Mouse (Mus musculus) liver, postnatal 0 days (tissue): ENCODE data around the gene Rab11fip3. TPM values are rescaled to one million over a fixed set of nuclear protein-coding genes. Genes with fewer than 3 reads are reported as not detected.
"Not testable (repeated sequence)": the region's sequence is repeated elsewhere in the genome, so short reads cannot be mapped to it uniquely, and the experiment has no call there.

Experiments
- ATAC-seq: fragments of 200-750 bp; cut with Nextera tagmentation; 2 replicates; pipeline ENCODE4 v1.8.0; 2017; ENCODE audit warnings: mild to moderate bottlenecking, moderate library complexity
- DNase-seq: peaks from one replicate; pipeline ENCODE4 v3.0.0-alpha.2; 2016
- H3K27ac ChIP-seq: fragments of 300-500 bp; sonication (generic); 2 replicates; pipeline ENCODE4 v1.5.1; 2014; ENCODE audit warnings: antibody characterized with exemption, moderate library complexity, mild to moderate bottlenecking, low read depth
- H3K27me3 ChIP-seq: fragments of 300-500 bp; sonication (generic); 2 replicates; pipeline ENCODE4 v1.6.1; 2014; ENCODE audit warnings: low read length, control low read depth, mixed read lengths; ENCODE audit not compliant: insufficient read depth
- H3K36me3 ChIP-seq: fragments of 300-500 bp; sonication (generic); replicated peaks from 2 replicates; pipeline ENCODE4 v1.6.1; 2014; ENCODE audit warnings: mild to moderate bottlenecking, control low read depth, low read length, moderate library complexity, mixed read lengths; ENCODE audit not compliant: insufficient read depth
- H3K4me1 ChIP-seq: fragments of 300-500 bp; sonication (generic); 2 replicates; pipeline ENCODE4 v1.6.1; 2014; ENCODE audit warnings: antibody characterized with exemption, mild to moderate bottlenecking, control low read depth; ENCODE audit not compliant: insufficient read depth
- H3K4me2 ChIP-seq: fragments of 300-500 bp; sonication (generic); 2 replicates; pipeline ENCODE4 v1.6.1; 2014; ENCODE audit warnings: low read depth, mild to moderate bottlenecking, low read length, moderate library complexity, mixed read lengths
- H3K4me3 ChIP-seq: fragments of 300-500 bp; sonication (generic); 2 replicates; pipeline ENCODE4 v1.5.1; 2014; ENCODE audit warnings: low read depth, low read length
- H3K9ac ChIP-seq: fragments of 300-500 bp; sonication (generic); replicated peaks from 2 replicates; pipeline ENCODE4 v1.6.1; 2014; ENCODE audit warnings: mild to moderate bottlenecking, moderate library complexity
- H3K9me3 ChIP-seq: fragments of 300-500 bp; sonication (generic); 2 replicates; pipeline ENCODE4 v1.6.1; 2016; ENCODE audit warnings: mild to moderate bottlenecking, control low read depth, low read length, mixed read lengths
- CTCF ChIP-seq: sonication (generic); IDR thresholded peaks from 2 replicates; pipeline ENCODE4 v1.5.1; 2016; ENCODE audit warnings: antibody characterized with exemption, low read depth
- EP300 ChIP-seq: IDR thresholded peaks from 2 replicates; pipeline ENCODE4 v1.6.1; 2016; ENCODE audit warnings: antibody characterized with exemption, low read depth, mild to moderate bottlenecking
- WGBS: fragments of 180-500 bp; shearing (Covaris S2); extraction: QIAGEN DNeasy Blood & Tissue Kit; methylation state at CpG from one replicate; pipeline ENCODE4 v1.1.7; 2014; ENCODE audit not compliant: insufficient replicate concordance; 5-methylcytosine and 5-hydroxymethylcytosine counted together
- polyA plus RNA-seq: library from polyadenylated mRNA; unstranded; fragments of >200 nt; fragmentation: Nextera tagmentation; extraction: Ambion mirVana; gene quantifications from 2 replicates; pipeline ENCODE4 v1.2.1, GENCODE M21; 2015

Gene Rab11fip3
- polyA plus RNA-seq, 1 experiment from 2014 or later = 1.7 TPM

- Histone ChIP-seq H3K27me3 (peaks cover 1% of the 10 kb centered on the region), H3K9ac (no peak overlapping the region), H3K4me2 (no peak overlapping the region), H3K27ac (no peak overlapping the region), H3K9me3 (no peaks in the 10 kb centered on the region), H3K36me3 (no peaks in the 10 kb centered on the region), H3K4me1 (no peaks in the 10 kb centered on the region), H3K4me3 (no peak overlapping the region)
- DNase-seq (no peak), ATAC-seq (no peak)
- no peak for TF ChIP-seq EP300
- TF ChIP-seq CTCF = no peak
- WGBS = 31% methylated on average over 4 of the region's 4 CpGs
These were observed 36.3 kb upstream of the Rab11fip3 start for GRCm38 (mm10) chr17:26105619-26106018.

GRCm38 (mm10) chr17:26101478-26101877 is 32.1 kb upstream of the Rab11fip3 start:
- Histone ChIP-seq H3K9me3 (no peaks in the 10 kb centered on the region), H3K27me3 (no peaks in the 10 kb centered on the region), H3K27ac (no peak overlapping the region), H3K4me1 (no peaks in the 10 kb centered on the region), H3K4me2 (no peak overlapping the region), H3K9ac (no peak overlapping the region), H3K36me3 (no peaks in the 10 kb centered on the region), H3K4me3 (no peak overlapping the region)
- WGBS = 63% methylated on average over 3 of the region's 4 CpGs
- ATAC-seq = peak; percentile 40
- TF ChIP-seq EP300 = no peak
- no peak for TF ChIP-seq CTCF
- no peak for DNase-seq

GRCm38 (mm10) chr17:26100166-26100565 is 30.8 kb upstream of the Rab11fip3 start:
- H3K36me3 ChIP-seq = no peaks in the 10 kb centered on the region
- H3K9ac ChIP-seq = no peak overlapping the region
- H3K27ac ChIP-seq = no peak overlapping the region
- TF ChIP-seq EP300 = no peak
- TF ChIP-seq CTCF = no peak
- H3K9me3 ChIP-seq = no peaks in the 10 kb centered on the region
- DNase-seq (no peak), ATAC-seq (no peak)
- H3K4me2 ChIP-seq = no peak overlapping the region
- no peak overlapping the region for H3K4me3 ChIP-seq
- 49% methylated on average over 2 of the region's 2 CpGs for WGBS
- no peaks in the 10 kb centered on the region for H3K27me3 ChIP-seq
- peaks cover 5% of the 10 kb centered on the region for H3K4me1 ChIP-seq

- ATAC-seq, H3K4me2 ChIP-seq, H3K9ac ChIP-seq, H3K36me3 ChIP-seq, DNase-seq, H3K9me3 ChIP-seq, H3K27ac ChIP-seq, H3K27me3 ChIP-seq, H3K4me3 ChIP-seq: not testable (repeated sequence)
- peaks cover 12% of the 10 kb centered on the region for H3K4me1 ChIP-seq
- peak; percentile 46 for TF ChIP-seq CTCF
- WGBS = 58% methylated on average over 3 of the region's 3 CpGs
These were observed 30.0 kb upstream of the Rab11fip3 start for GRCm38 (mm10) chr17:26099316-26099715.

GRCm38 (mm10) chr17:26098461-26098860 is 29.1 kb upstream of the Rab11fip3 start:
- no peak for TF ChIP-seq EP300
- TF ChIP-seq CTCF = no peak
- no peak for DNase-seq
- WGBS = 80% methylated on average over 7 of the region's 7 CpGs
- no peaks in the 10 kb centered on the region for H3K27me3 ChIP-seq
- no peak overlapping the region for H3K4me2 ChIP-seq
- H3K4me1 ChIP-seq = peaks cover 12% of the 10 kb centered on the region
- no peak overlapping the region for H3K9ac ChIP-seq
- no peak overlapping the region for H3K27ac ChIP-seq
- no peaks in the 10 kb centered on the region for H3K36me3 ChIP-seq
- no peaks in the 10 kb centered on the region for H3K9me3 ChIP-seq
- no peak overlapping the region for H3K4me3 ChIP-seq
- ATAC-seq = no peak

- no peak within 1 kb of the TSS for H3K27ac ChIP-seq
- peak; percentile 70 for DNase-seq
- peaks cover 12% of the 10 kb centered on the region for H3K4me1 ChIP-seq
- TF ChIP-seq EP300 (no peak), CTCF (no peak)
- H3K4me3 ChIP-seq = peak within 1 kb of the TSS; percentile 50
- H3K4me2 ChIP-seq = peak within 1 kb of the TSS; percentile 85
- no peaks in the 10 kb centered on the region for H3K9me3 ChIP-seq
- no peaks in the 10 kb centered on the region for H3K27me3 ChIP-seq
- H3K9ac ChIP-seq = peak within 1 kb of the TSS; percentile 63
- 2% methylated on average over 47 of the region's 47 CpGs for WGBS
- ATAC-seq = peak; percentile 75
- no peaks in the 10 kb centered on the region for H3K36me3 ChIP-seq
These were observed 25.9 kb upstream of the Rab11fip3 start, which contains the start of gene Nme4 for GRCm38 (mm10) chr17:26095121-26095740. Gene Nme4 (minus strand): TSS chr17:26095602.
